Mouse (Mus musculus): Measurements from ENCODE around the gene Gm13043.
"Not testable (repeated sequence)": the region's sequence is repeated elsewhere in the genome, so short reads cannot be mapped to it uniquely, and the experiment has no call there.

Gene Gm13043

GRCm38 (mm10) chr4:143511043-143511442 is at the start of gene Gm13043:
Gm13043 (plus strand) TSS chr4:143511343.
- in situ Hi-C loops (cut with MboI; ENCODE audit: low pct_unique_long_range_greater_than_20kb in 1 of 2, low sequenced_read_pairs in 2 of 2, unreplicated experiment in 1 of 2): no loop called here

- in situ Hi-C loops (cut with MboI; ENCODE audit: low pct_unique_long_range_greater_than_20kb in 1 of 2, low sequenced_read_pairs in 2 of 2, unreplicated experiment in 1 of 2): not testable (repeated sequence)
Observed at GRCm38 (mm10) chr4:143535654-143536053, 24.5 kb downstream of the Gm13043 start, which contains the start of gene Gm13040. Gm13040 (plus strand) TSS chr4:143535954.

DNA sequence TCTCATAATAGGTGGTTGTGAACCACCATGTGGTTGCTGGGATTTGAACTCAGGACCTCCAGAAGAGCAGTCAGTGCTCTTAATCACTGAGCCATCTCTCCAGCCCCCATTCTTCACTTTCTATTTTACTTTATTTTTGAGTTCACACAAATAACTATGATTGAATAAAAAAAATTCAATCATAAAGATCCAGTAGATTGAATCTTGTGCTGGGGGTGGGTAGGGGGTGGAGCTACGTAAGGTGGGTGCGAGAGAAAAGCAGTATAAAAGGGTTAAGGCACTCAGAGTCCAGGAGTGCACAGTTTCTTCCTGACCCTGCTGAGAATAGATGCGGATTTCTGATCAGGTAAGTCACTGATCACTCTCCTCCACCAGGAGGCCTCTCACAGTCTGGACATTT is 40.3 kb downstream of the Gm13043 start, which contains the start of the genes BC080695 and Gm13057:
Gene BC080695 (plus strand): TSS at position 301 of the 400 bp plus-strand sequence.
Gene Gm13057 (plus strand): TSS at position 310 of the 400 bp plus-strand sequence.
- in situ Hi-C loops (cut with MboI; ENCODE audit: low pct_unique_long_range_greater_than_20kb in 1 of 2, low sequenced_read_pairs in 2 of 2, unreplicated experiment in 1 of 2): not testable (repeated sequence)

Measured in mouse embryonic stem cell (cell line).